Mouse (Mus musculus) C2C12 (cell line): ENCODE data around the gene Txn2. TPM values are rescaled to one million over a fixed set of nuclear protein-coding genes. Genes with fewer than 3 reads are reported as not detected.

Source experiments
- H3K27me3 ChIP-seq: one replicate; pipeline ENCODE4 v1.6.1; 2011; ENCODE audit not compliant: control insufficient read depth, insufficient read depth, insufficient read length
- H3K36me3 ChIP-seq: one replicate; pipeline ENCODE4 v1.6.1; 2011; ENCODE audit not compliant: control insufficient read depth, insufficient read depth
- H3K4me3 ChIP-seq: one replicate; pipeline ENCODE4 v1.5.1; 2011; ENCODE audit warnings: mild to moderate bottlenecking, control low read depth; ENCODE audit not compliant: poor library complexity, insufficient read depth, severe bottlenecking
- H3K79me2 ChIP-seq: one replicate; pipeline ENCODE4 v1.6.1; 2011; ENCODE audit not compliant: control insufficient read depth, insufficient read depth
- H3K79me3 ChIP-seq: one replicate; pipeline ENCODE4 v1.6.1; 2011; ENCODE audit warnings: low read depth, control low read depth
- H3ac ChIP-seq: one replicate; pipeline ENCODE3; 2011; ENCODE audit warnings: low read depth; ENCODE audit not compliant: control insufficient read depth, insufficient read length
- CEBPB ChIP-seq: IDR thresholded peaks from one replicate; pipeline ENCODE4 v1.6.1; 2011; ENCODE audit warnings: low read depth, mild to moderate bottlenecking, control low read depth, moderate library complexity
- CTCF ChIP-seq: IDR thresholded peaks from one replicate; pipeline ENCODE4 v1.5.1; 2011; ENCODE audit not compliant: control insufficient read depth, insufficient read depth, insufficient read length
- FOSL1 ChIP-seq: IDR thresholded peaks from one replicate; pipeline ENCODE4 v1.8.0; 2011; ENCODE audit warnings: mild to moderate bottlenecking, low read length; ENCODE audit not compliant: poor library complexity, insufficient read depth, severe bottlenecking
- MAX ChIP-seq: IDR thresholded peaks from one replicate; pipeline ENCODE4 v1.6.1; 2011; ENCODE audit warnings: mild to moderate bottlenecking, control low read depth
- MYOD1 ChIP-seq: IDR thresholded peaks from one replicate; pipeline ENCODE4 v1.6.1; 2011; ENCODE audit warnings: low read depth; ENCODE audit not compliant: control insufficient read depth, insufficient read length
- MYOG ChIP-seq: IDR thresholded peaks from one replicate; pipeline ENCODE4 v1.6.1; 2011; ENCODE audit not compliant: control insufficient read depth, insufficient read length; ENCODE audit errors: extremely low read depth
- USF1 ChIP-seq: IDR thresholded peaks from one replicate; pipeline ENCODE4 v1.6.1; 2011; ENCODE audit warnings: low read depth, mild to moderate bottlenecking, control low read depth, moderate library complexity
- polyA plus RNA-seq: library from polyadenylated mRNA; unstranded; fragments of >200 nt; fragmentation: generic; extraction: Trizol; gene quantifications from one replicate; pipeline ENCODE4 v1.2.1, GENCODE M21; 2012; ENCODE audit warnings: missing spikeins

Gene Txn2
- polyA plus RNA-seq, 1 experiment: 371 TPM

- no peaks in the 10 kb centered on the region for H3K27me3 ChIP-seq
- H3K79me3 ChIP-seq: peaks cover 37% of the 10 kb centered on the region
- no peak for TF ChIP-seq MYOG
- no peak for TF ChIP-seq CTCF
- no peak for TF ChIP-seq MYOD1
- TF ChIP-seq FOSL1: no peak
- TF ChIP-seq CEBPB: no peak
Observed at GRCm38 (mm10) chr15:77965117-77965528, 36.3 kb upstream of the Txn2 start.

GRCm38 (mm10) chr15:77962447-77962846 lies 33.6 kb upstream of the Txn2 start:
- peaks cover 98% of the 10 kb centered on the region for H3K36me3 ChIP-seq
- H3K79me3 ChIP-seq: peaks cover 10% of the 10 kb centered on the region
- no peak overlapping the region for H3K4me3 ChIP-seq
- TF ChIP-seq CTCF (no peak), MYOG (no peak), USF1 (no peak), CEBPB (no peak), MYOD1 (no peak), FOSL1 (no peak), MAX (no peak)
- no peak overlapping the region for H3ac ChIP-seq
- H3K79me2 ChIP-seq: peaks cover 45% of the 10 kb centered on the region
- no peaks in the 10 kb centered on the region for H3K27me3 ChIP-seq

More at GRCm38 (mm10) chr15:77965117-77965528, 36.3 kb upstream of the Txn2 start:
- Histone ChIP-seq H3K36me3 (peaks cover 96% of the 10 kb centered on the region), H3K4me3 (no peak overlapping the region), H3K79me2 (peaks cover 72% of the 10 kb centered on the region), H3ac (no peak overlapping the region)

GRCm38 (mm10) chr15:77960693-77961092 lies 31.9 kb upstream of the Txn2 start:
- TF ChIP-seq MYOD1 (no peak), CTCF (no peak), MAX (no peak), CEBPB (no peak), MYOG (no peak), USF1 (no peak), FOSL1 (no peak)

GRCm38 (mm10) chr15:77958071-77958470 lies 29.3 kb upstream of the Txn2 start:
- Histone ChIP-seq H3K36me3 (peaks cover 54% of the 10 kb centered on the region), H3ac (no peak overlapping the region), H3K79me2 (peaks cover 5% of the 10 kb centered on the region)

More at GRCm38 (mm10) chr15:77960693-77961092, 31.9 kb upstream of the Txn2 start:
- Histone ChIP-seq H3ac (no peak overlapping the region), H3K79me2 (peaks cover 28% of the 10 kb centered on the region), H3K36me3 (peaks cover 80% of the 10 kb centered on the region), H3K27me3 (no peaks in the 10 kb centered on the region), H3K4me3 (no peak overlapping the region), H3K79me3 (peaks cover 5% of the 10 kb centered on the region)

GRCm38 (mm10) chr15:77957625-77958024 lies 28.8 kb upstream of the Txn2 start:
- peaks cover under 1% of the 10 kb centered on the region for H3K79me2 ChIP-seq
- peaks cover 49% of the 10 kb centered on the region for H3K36me3 ChIP-seq
- no peaks in the 10 kb centered on the region for H3K27me3 ChIP-seq

More at GRCm38 (mm10) chr15:77958071-77958470, 29.3 kb upstream of the Txn2 start:
- no peaks in the 10 kb centered on the region for H3K27me3 ChIP-seq
- TF ChIP-seq USF1: no peak
- TF ChIP-seq MYOG: no peak
- no peak for TF ChIP-seq CEBPB
- no peak for TF ChIP-seq MAX
- no peak for TF ChIP-seq CTCF
- TF ChIP-seq FOSL1: no peak
- no peaks in the 10 kb centered on the region for H3K79me3 ChIP-seq
- H3K4me3 ChIP-seq: no peak overlapping the region

GRCm38 (mm10) chr15:77956404-77956901 lies 27.6 kb upstream of the Txn2 start, which contains the start of gene Foxred2:
Gene Foxred2, minus strand, starts transcription at chr15:77956722.
- Histone ChIP-seq H3K79me3 (no peaks in the 10 kb centered on the region), H3K4me3 (peak within 1 kb of the TSS; percentile 23), H3K36me3 (peaks cover 38% of the 10 kb centered on the region), H3K79me2 (no peaks in the 10 kb centered on the region), H3K27me3 (no peaks in the 10 kb centered on the region), H3ac (peak within 1 kb of the TSS; percentile 54)
- TF ChIP-seq MAX (peak; percentile 98), CTCF (peak; percentile 75), CEBPB (no peak), MYOD1 (no peak), USF1 (peak; percentile 91)

More at GRCm38 (mm10) chr15:77957625-77958024, 28.8 kb upstream of the Txn2 start:
- Histone ChIP-seq H3ac (no peak overlapping the region), H3K4me3 (no peak overlapping the region), H3K79me3 (no peaks in the 10 kb centered on the region)
- TF ChIP-seq MYOD1 (no peak), MAX (no peak), CTCF (no peak), MYOG (no peak), FOSL1 (no peak), CEBPB (no peak), USF1 (no peak)
